Mouse (Mus musculus) embryonic facial prominence, embryonic 11.5 days (tissue): ENCODE measurements around the gene Tnfrsf8. TPM values are rescaled to one million over a fixed set of nuclear protein-coding genes. Genes with fewer than 3 reads are reported as not detected.

ENCODE experiments used
- ATAC-seq: fragments of 200-750 bp; cut with Nextera tagmentation; replicated peaks from 2 replicates; pipeline ENCODE4 v1.8.0; 2017; ENCODE audit warnings: low read depth; ENCODE audit not compliant: insufficient number of reproducible peaks, low FRiP score, low TSS enrichment
- DNase-seq: peaks from one replicate; pipeline ENCODE4 v3.0.0-alpha.2; 2015; ENCODE audit warnings: low spot score
- H3K27ac ChIP-seq: fragments of 300-500 bp; sonication (generic); replicated peaks from 2 replicates; pipeline ENCODE4 v1.5.1; 2014; ENCODE audit warnings: mild to moderate bottlenecking, low read depth, low read length, control low read depth
- H3K27me3 ChIP-seq: fragments of 300-500 bp; sonication (generic); 2 replicates; pipeline ENCODE4 v1.6.1; 2014; ENCODE audit warnings: mild to moderate bottlenecking, low read length, moderate library complexity, mixed read lengths; ENCODE audit not compliant: control insufficient read depth, insufficient read depth
- H3K36me3 ChIP-seq: fragments of 300-500 bp; sonication (generic); replicated peaks from 2 replicates; pipeline ENCODE4 v1.6.1; 2014; ENCODE audit warnings: low read depth, mild to moderate bottlenecking, low read length, moderate library complexity, mixed read lengths; ENCODE audit not compliant: control insufficient read depth, insufficient read depth
- H3K4me1 ChIP-seq: fragments of 300-500 bp; sonication (generic); 2 replicates; pipeline ENCODE4 v1.6.1; 2014; ENCODE audit warnings: low read length, mixed read lengths; ENCODE audit not compliant: control insufficient read depth, insufficient read depth
- H3K4me2 ChIP-seq: fragments of 300-500 bp; sonication (generic); 2 replicates; pipeline ENCODE4 v1.6.1; 2014; ENCODE audit warnings: low read depth, mild to moderate bottlenecking, control low read depth, low read length, moderate library complexity
- H3K4me3 ChIP-seq: fragments of 300-500 bp; sonication (generic); 2 replicates; pipeline ENCODE4 v1.5.1; 2014; ENCODE audit warnings: low read depth, low read length, control low read depth
- H3K9ac ChIP-seq: fragments of 300-500 bp; sonication (generic); replicated peaks from 2 replicates; pipeline ENCODE4 v1.6.1; 2014; ENCODE audit warnings: mild to moderate bottlenecking, control low read depth, low read length
- H3K9me3 ChIP-seq: fragments of 300-500 bp; sonication (generic); replicated peaks from 2 replicates; pipeline ENCODE4 v1.6.1; 2016; ENCODE audit warnings: mild to moderate bottlenecking, low read length, inconsistent platforms, mixed read lengths; ENCODE audit not compliant: control insufficient read depth
- WGBS: fragments of 180-500 bp; shearing (Covaris S2); extraction: QIAGEN DNeasy Blood & Tissue Kit; methylation state at CpG from one replicate; pipeline ENCODE4 v1.1.7; 2014; 5-methylcytosine and 5-hydroxymethylcytosine counted together
- polyA plus RNA-seq: library from polyadenylated mRNA; unstranded; fragments of >200 nt; fragmentation: Nextera tagmentation; extraction: Ambion mirVana; gene quantifications from 2 replicates; pipeline ENCODE4 v1.2.1, GENCODE M21; 2014

The Tnfrsf8 gene
- polyA plus RNA-seq, 1 experiment from 2014 or later: 0.08 TPM

- Histone ChIP-seq H3K27me3 (no peaks in the 10 kb centered on the region), H3K27ac (no peak overlapping the region), H3K9ac (no peak overlapping the region), H3K4me2 (no peak overlapping the region), H3K9me3 (no peaks in the 10 kb centered on the region), H3K4me1 (no peaks in the 10 kb centered on the region), H3K4me3 (no peak overlapping the region), H3K36me3 (no peaks in the 10 kb centered on the region)
- 90% methylated on average over 7 of the region's 7 CpGs for whole genome bisulfite sequencing
- ATAC-seq: no peak
- DNase-seq: no peak
Measured at GRCm38 (mm10) chr4:145236027-145236426, 78.9 kb downstream of the Tnfrsf8 start.

DNA sequence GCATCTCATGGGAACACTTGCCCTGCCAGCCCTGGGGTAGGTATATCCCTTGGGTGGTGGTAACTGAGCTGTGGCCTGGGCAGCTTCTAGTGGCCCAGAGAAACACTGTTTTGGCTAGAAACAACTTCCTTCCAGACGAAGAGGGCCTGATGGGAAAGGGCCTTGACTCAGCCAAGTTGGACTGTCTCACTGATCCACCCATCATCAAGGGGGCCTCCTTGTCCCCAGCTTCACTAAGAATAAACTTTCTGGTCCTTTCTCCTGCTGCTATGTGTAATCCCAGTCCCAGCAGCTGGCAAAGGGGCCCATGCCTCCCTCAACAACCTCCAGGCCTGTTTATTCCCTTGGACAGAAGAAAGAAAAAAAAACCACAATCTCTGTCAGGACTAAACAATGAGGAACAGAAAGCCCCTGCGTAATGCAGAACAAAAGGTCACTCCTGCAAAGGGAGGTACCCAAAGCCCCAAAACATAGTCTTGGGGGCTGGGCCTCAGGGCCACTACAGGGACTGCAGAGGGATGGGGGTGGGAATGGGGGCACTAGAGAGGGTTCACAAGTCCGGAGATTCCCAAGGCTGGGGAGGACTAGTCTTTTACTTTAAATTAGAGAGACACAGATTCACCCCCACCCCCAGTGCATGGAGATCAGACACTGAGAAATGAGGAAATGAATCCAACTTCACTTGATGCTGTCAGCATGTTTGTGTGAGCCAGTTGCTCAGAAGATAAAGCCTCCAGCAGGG, 81.3 kb downstream of the Tnfrsf8 start:
- 52% methylated on average over 3 of the region's 3 CpGs for WGBS
- no peak overlapping the region for H3K27ac ChIP-seq
- no peak overlapping the region for H3K9ac ChIP-seq
- H3K9me3 ChIP-seq: no peaks in the 10 kb centered on the region
- H3K36me3 ChIP-seq: no peaks in the 10 kb centered on the region
- no peaks in the 10 kb centered on the region for H3K27me3 ChIP-seq
- DNase-seq (no peak), ATAC-seq (no peak)
- no peak overlapping the region for H3K4me2 ChIP-seq
- no peaks in the 10 kb centered on the region for H3K4me1 ChIP-seq
- H3K4me3 ChIP-seq: no peak overlapping the region

- 86% methylated on average over 5 of the region's 5 CpGs for WGBS
- no peak overlapping the region for H3K27ac ChIP-seq
- no peak overlapping the region for H3K9ac ChIP-seq
- H3K4me1 ChIP-seq: no peaks in the 10 kb centered on the region
- H3K4me2 ChIP-seq: no peak overlapping the region
- DNase-seq (no peak), ATAC-seq (no peak)
- H3K4me3 ChIP-seq: no peak overlapping the region
- H3K27me3 ChIP-seq: no peaks in the 10 kb centered on the region
- no peaks in the 10 kb centered on the region for H3K9me3 ChIP-seq
- no peaks in the 10 kb centered on the region for H3K36me3 ChIP-seq
Measured at GRCm38 (mm10) chr4:145231732-145232131, 83.2 kb downstream of the Tnfrsf8 start.

DNA sequence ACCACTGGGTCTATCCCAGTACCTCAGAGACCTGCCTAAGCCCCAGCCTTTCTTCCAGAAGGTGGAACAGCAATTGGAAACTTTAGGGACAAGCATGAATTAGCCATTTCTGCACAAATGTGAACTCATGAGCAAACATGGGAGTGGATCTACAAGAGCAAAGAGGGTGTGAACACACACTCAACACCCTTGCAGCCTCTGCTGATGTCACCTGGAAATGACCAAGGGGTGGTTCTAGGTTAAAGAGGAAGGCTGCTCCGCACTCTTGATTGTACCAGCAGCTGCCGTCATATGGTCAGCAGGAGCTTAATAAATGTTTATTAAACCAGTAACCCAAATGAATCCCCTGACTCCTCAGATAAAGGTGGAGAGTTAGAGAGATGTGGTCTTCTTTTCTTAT, 84.3 kb downstream of the Tnfrsf8 start:
- Histone ChIP-seq H3K4me3 (no peak overlapping the region), H3K9ac (no peak overlapping the region), H3K27me3 (no peaks in the 10 kb centered on the region), H3K4me1 (no peaks in the 10 kb centered on the region), H3K27ac (no peak overlapping the region), H3K4me2 (no peak overlapping the region), H3K36me3 (no peaks in the 10 kb centered on the region), H3K9me3 (no peaks in the 10 kb centered on the region)
- ATAC-seq (no peak), DNase-seq (no peak)
- WGBS: 91% methylated on average over 2 of the region's 2 CpGs

GRCm38 (mm10) chr4:145229524-145230163, 85.3 kb downstream of the Tnfrsf8 start:
- Histone ChIP-seq H3K4me3 (no peak overlapping the region), H3K27me3 (no peaks in the 10 kb centered on the region), H3K27ac (no peak overlapping the region), H3K9ac (no peak overlapping the region), H3K9me3 (no peaks in the 10 kb centered on the region), H3K4me2 (no peak overlapping the region), H3K36me3 (no peaks in the 10 kb centered on the region), H3K4me1 (no peaks in the 10 kb centered on the region)
- WGBS: 86% methylated on average over 5 of the region's 5 CpGs
- ATAC-seq: 0 out of 2 replicates have a peak, but pooled peaks have one; percentile 27
- no peak for DNase-seq

GRCm38 (mm10) chr4:145229051-145229450, 85.9 kb downstream of the Tnfrsf8 start:
- ATAC-seq (no peak), DNase-seq (no peak)
- Histone ChIP-seq H3K9ac (no peak overlapping the region), H3K27me3 (no peaks in the 10 kb centered on the region), H3K4me2 (no peak overlapping the region), H3K36me3 (no peaks in the 10 kb centered on the region), H3K4me3 (no peak overlapping the region), H3K4me1 (no peaks in the 10 kb centered on the region), H3K9me3 (no peaks in the 10 kb centered on the region), H3K27ac (no peak overlapping the region)
- WGBS: 88% methylated on average over 6 of the region's 6 CpGs

- WGBS: 91% methylated on average over 4 of the region's 4 CpGs
- H3K36me3 ChIP-seq: no peaks in the 10 kb centered on the region
Measured at GRCm38 (mm10) chr4:145224613-145225012, 90.4 kb downstream of the Tnfrsf8 start.

DNA sequence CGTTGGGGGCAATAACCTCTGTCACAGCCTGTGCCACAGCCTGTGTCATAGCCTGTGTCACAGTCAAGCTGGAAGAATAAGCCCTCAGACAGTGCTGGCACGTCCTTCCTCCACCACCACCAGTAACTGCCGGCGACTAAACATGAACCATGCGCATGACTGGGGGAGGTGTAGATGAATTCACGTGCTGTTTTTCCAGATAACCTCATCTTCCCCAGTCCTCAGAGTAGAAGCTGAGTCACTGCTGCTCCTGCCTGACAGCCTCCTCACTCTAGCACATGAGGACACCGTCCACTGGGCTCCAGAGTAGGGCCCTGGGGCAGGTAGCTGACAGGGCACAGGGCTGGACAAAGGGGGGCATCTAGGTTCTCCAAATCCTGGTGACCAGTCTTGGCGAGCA, 92.9 kb downstream of the Tnfrsf8 start:
- DNase-seq (no peak), ATAC-seq (no peak)
- no peaks in the 10 kb centered on the region for H3K36me3 ChIP-seq
- H3K27ac ChIP-seq: no peak overlapping the region
- 87% methylated on average over 8 of the region's 8 CpGs for WGBS
- H3K4me1 ChIP-seq: no peaks in the 10 kb centered on the region
- H3K4me2 ChIP-seq: no peak overlapping the region
- H3K27me3 ChIP-seq: no peaks in the 10 kb centered on the region
- no peaks in the 10 kb centered on the region for H3K9me3 ChIP-seq
- no peak overlapping the region for H3K9ac ChIP-seq
- H3K4me3 ChIP-seq: no peak overlapping the region

More at GRCm38 (mm10) chr4:145224613-145225012, 90.4 kb downstream of the Tnfrsf8 start:
- H3K4me2 ChIP-seq: no peak overlapping the region
- no peaks in the 10 kb centered on the region for H3K9me3 ChIP-seq
- no peak for ATAC-seq
- H3K4me1 ChIP-seq: no peaks in the 10 kb centered on the region
- H3K9ac ChIP-seq: no peak overlapping the region
- no peak for DNase-seq
- H3K27me3 ChIP-seq: no peaks in the 10 kb centered on the region
- H3K4me3 ChIP-seq: no peak overlapping the region
- no peak overlapping the region for H3K27ac ChIP-seq
